Mouse (Mus musculus): ENCODE results near the gene Whrn. TPM values are rescaled to one million over a fixed set of nuclear protein-coding genes. Genes with fewer than 3 reads are reported as not detected.

Gene Whrn
- 43.9 and 54.7 TPM in 2 replicates for total RNA-seq (2021)
- long read RNA-seq, full-length matches to known transcripts = 4 of 20 reads
- long read RNA-seq, partial matches to known transcripts = 15 of 20 reads
- long read RNA-seq, other reads (novel, unspliced or antisense) = 1 of 20 reads

DNA sequence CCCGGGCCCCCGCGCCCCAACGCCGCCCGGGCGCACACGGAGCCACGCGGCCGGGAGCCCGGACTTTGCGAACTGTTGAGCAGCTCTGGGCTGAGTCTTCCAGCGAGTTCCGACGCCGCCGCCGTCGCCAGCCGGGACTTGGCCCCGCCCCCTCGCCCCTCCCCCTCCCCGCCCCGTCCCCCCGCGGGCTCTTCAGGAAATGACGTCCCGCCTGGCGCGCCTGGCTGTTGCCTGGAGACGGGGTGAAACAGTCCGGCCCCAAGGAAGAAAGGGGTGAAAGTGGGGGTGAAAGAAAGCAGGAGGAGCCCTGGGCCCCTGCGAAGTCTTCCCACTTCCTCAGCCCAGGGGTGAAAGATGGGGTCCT lies at the start of gene Whrn:
Gene Whrn (minus strand): TSS at position 77 of the 364 bp plus-strand sequence.
- DNase-seq = peak; percentile 87

DNA sequence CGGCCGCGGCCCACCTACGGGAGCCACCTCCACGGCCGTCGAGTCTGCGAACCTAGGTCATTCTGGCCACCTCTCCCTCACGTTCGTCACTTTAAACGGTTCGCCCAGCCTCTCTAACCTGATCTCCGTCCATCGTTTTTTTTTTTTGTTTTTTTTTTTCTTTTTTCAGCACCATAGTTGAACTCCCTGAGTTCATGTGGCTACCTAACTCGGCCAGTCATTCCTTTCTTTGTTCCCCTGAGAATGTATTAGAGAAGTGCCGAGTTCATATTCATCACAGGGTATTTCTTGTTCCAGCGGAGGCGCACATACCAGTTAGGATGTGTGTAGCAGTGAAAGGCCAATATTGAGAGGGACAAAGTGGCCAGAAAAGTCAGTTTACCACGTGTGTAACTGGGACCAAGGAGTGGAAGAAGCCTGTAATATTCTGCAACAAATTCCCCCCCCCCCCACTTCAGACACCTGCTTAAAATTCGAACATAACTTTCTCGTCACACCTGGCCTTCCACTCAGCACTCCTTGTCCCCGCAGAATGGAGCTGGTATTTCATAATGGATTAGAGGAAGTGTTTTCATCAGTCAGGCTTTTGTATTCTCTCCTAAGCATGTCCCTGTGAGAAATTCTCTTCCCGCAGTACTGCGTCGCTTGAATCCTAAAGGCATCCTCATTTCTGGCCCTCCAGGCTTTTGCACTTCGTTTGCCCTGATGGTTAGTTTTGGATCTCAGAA lies 49.6 kb upstream of the Whrn start:
- DNase-seq = no peak

DNA sequence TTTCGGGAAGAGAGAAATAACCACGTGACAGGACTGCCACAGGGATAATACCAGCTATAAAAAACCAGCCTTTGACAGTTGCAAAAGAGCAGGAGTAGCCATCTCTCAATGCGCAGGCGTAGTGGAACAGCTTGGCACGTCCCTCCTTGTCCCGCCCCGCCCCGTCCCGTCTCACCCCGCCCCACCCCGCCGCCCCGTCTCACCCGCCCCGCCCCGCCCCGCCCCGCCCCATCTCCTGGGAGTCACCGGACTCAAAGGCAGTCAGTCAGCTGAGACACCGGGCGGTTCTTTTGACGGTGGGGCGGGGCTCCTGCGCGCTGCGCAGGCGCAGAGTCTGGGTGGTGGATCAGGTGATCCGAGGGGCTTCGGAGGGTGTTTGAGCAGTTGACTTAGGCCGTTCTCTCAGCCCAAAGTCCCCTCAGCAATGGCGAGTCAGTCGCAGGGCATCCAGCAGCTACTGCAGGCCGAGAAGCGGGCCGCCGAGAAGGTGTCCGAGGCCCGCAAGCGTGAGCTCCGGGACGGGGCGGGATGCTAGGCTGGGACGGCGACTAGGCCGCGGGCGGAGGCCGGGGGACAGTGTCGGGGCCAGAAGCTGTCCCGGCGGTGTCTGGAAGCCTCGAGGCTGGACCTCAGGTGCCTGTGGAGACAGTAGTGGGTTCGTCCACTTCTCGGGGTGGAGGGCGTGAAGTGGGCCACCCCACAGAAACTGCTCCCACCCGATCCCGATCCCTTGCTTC lies 48.9 kb upstream of the Whrn start, which contains the start of gene Atp6v1g1:
Gene Atp6v1g1 (plus strand): TSS at position 279 of the 737 bp plus-strand sequence.
- DNase-seq = peak; percentile 97

DNA sequence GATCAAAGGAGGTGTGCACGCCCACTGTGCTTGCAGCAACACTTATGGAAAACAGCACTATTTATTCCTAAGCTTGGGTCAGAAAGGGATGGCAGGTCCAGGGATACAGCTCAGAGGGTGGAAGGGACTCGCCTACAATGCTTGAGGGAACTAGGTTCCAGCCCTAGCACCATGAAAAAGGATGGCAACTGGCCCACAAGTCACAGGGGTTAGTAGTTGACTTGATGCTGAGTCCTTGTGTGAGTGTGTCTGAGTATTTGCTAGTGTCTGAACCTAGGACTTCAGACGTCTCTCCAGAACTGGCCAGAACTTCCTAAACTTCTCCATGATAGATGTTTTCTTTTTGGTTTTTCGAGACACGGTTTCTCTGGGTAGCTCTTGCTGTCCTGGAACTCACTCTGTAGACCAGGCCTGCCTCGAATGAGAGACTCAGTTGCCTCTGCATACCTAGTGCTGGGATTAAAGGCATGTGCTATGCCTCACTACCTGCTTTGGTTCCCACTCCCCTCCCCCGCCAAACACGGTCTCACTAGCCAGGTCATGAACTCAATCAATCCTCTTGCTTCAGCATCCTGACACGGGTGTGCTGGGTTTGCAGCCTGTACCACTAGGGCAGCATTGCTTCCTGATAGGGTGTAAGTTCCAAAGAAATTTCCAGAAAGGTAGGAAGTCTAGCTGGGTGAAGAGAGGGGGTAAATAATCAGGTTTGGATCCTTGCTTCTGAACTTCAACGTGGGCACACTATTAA lies 48.1 kb upstream of the Whrn start:
- no peak for DNase-seq

DNA sequence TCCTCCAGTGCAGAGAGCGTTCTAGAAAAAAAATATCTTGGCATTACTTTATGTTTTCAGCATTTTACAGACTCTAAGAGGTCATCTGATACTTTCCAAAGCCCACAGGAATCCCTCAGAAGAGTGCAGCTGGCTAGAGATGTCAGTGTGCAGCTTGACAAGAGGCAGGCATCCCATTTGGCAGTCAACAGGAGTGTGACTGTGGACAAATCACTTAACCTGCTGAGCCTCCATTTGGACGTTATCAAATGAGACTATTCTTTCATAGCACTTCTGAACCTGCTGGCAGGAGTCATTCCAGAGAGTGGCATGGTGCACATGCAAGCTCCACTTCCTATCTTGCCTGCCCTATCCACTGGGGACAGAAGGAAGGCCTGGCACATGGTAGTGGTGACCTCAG lies 46.4 kb upstream of the Whrn start:
- no peak for DNase-seq

DNA sequence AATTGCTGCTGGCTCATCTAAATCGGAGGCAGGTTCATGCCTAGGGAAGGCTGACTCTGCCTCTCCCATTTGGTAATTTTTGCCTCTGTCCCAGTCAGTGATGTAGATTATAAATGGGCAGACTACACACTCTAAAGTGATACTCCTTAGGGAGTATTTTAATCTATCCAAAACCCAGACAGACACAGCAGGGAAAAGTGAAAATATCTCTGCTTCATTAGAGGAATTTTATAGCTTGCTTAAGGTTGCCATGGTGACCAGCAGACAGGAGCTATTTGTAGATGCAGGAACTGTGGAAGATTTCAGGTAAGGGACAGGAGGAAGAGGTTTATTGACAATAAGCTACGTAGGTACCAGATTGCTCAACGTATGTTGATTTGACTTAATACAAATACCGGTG lies 41.8 kb upstream of the Whrn start:
- DNase-seq = no peak

DNA sequence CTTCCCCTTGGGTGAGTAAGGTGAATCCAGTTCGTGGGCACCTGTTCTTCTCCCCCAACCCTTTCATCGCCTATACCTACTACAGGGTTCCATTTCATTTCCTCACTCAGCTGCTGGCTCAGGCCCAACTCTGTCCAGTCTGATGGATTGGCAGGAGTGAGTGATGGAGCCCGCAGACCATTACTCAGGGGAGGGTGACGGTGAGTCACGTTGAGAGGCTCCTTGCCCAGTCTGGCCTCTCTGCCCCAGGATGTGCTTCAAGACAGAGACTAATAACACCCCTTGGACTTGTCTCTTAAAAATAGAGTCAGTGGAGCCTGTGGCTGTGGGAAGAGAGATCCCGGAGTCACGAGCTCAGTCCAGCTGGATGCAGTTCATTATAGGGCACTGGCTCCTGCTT lies 34.6 kb upstream of the Whrn start:
- peak; percentile 63 for DNase-seq

DNA sequence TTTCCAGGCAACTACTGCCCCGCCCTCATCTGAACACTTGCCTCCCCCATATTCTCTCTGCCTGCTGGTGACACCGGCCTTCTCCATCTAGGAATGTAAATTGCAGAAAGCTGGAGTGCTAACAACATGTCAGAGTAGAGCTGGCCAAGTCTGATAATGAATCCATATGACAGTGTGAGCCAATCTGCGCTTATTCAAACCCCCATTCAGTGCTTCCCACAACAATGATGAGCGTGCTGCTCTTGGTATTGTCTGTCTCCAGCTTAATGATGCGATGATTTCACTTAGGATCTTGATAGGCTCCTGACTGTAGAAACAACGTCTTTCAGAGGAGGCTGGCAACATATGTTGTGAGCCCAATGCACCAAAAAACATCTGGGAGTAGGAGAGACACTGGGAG lies 33.2 kb upstream of the Whrn start:
- DNase-seq = no peak

DNA sequence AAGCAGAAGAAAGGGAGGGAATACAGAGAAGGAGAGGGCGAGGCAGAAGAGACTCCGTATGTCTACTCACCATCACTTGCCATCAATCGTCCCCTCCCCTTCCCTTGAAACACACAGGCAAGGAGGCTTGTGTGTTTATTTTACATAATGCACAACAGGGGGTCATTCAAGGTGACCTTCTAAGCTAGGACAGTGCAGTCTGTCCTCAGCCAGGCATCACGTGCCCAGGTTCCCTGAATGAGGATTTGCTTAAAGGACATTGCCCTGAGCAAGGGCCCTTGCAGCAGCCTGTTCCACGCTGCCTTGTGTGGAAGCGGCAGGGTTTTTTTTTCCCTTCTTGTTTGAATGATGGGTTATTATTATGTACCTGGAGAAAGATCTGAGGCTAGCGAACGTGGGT lies 29.7 kb upstream of the Whrn start:
- DNase-seq = no peak

DNA sequence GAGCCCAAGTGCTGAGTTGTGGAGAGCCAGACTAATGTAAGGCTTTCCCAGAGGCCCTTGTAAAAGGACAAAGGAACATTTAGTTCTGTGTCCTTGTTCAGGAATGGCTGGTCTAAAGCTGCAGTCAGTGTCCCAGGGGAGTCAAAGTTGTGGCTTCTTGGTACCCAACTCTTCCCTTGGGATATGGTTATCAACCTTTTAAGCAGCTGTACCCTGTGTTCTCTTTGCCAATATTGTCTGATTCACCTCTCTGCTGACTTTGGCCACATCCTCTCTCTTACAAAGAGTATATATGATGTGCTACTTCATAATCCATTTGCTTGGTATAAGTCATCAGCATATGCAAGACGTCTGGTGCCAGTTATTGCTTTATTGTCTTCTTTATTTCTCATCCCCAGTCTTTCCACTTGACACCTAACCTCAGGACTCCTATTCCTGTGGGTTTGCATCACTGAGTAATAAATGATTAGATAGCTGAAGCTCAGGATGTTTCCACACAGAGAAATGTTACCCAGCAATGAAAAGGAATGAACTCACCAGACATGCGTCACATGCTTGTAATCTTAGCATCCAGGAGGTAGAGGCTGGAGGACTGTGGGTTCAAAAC lies 26.1 kb upstream of the Whrn start:
- no peak for DNase-seq

DNA sequence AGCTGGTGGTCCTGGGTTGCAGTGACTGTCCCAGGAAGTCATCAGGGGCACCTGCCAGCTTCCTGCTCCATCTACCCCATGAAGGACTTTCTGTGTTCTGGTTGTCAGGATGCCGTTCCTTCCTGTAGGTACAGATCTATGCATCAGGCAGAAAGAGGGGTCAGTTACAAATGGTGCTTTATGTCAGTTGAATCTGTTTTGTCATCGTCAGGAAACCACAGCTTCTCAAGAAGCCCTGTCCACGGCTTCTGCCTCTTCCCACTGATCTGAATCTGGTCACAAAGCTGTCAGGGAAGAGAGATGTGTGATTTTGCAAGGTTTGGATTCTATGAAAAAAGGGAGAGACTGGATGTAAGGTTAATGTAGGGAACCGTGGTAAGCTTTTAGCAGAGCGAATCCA lies 19.2 kb upstream of the Whrn start:
- no peak for DNase-seq

DNA sequence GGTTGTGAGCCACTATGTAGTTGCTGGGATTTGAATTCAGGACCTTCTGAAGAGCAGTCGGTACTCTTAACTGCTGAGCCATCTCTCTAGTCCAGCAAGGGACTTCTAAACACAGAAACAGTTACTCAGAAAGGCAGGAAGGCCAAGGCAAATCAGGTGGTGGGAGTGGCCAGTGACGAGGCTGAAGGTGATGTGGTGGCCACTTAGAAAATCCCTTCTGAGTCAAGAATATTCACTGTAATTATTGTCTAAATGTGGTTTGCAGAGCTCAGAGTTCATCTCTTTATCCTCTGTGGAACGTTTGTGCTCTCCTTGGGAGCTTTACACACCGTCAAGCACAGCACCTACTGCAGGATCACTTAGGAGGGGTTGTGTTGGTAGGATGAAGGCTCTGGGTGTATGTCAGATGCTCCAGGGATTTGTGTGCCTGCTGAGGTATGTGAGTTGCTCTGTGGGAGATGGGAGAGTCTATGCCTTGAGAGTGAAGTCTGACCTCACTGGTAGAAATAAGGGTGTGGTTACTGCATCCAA lies 18.7 kb upstream of the Whrn start:
- DNase-seq = no peak

DNA sequence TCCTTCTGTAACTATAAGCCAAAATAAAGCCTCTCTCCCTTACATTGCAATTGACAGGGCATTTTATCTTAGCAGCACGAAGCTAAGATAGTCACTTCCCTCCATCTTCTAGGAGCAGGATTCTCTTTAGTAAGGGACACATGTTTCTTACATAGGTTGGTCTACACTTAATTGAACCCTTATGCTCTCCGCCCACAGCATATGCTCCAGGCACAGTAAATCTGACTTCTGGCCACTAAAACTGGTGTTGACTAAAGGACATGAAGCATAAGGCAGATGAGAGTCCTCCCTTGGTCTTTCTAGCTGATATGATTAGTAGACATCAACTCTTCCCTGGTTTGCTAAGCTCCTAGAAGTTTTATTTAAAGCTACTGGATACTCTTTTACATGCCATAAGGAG lies 17.1 kb upstream of the Whrn start:
- DNase-seq = no peak

DNA sequence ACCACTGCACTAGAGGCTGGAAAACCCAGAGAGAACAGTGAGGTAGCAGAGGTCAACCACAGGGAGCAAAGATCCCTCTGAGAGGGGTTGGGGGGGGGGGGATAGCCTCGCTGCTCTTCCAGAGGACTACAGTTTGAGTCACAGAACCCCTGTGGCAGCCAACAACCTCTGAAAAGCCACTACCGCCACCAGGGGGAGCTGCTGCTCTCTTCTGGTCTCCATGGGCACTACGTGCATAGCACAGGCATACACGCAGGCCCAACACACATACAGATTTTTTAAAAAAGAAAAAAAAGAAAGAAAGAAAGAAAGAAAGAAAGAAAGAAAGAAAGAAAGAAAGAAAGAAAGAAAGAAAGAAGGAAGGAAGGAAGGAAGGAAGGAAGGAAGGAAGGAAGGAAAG lies 12.4 kb upstream of the Whrn start:
- peak; percentile 90 for DNase-seq

DNA sequence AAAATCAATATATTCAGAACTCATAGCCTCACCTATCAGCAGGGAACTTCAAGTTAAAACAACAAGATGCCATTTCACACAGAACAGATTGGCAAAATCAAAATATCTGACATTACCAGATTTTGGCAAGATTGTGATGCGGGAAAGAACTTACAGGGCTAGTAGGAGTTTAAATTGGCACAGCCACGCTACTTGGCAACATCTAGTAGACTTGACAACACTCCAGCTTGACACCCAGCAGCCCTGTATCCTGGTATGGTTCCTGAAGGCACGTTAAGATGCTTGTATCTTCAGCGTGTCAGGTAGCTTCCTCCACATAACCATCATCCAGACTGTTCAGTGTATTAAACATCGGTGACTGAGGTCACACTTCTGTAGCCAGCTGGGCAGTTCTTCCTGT lies 11.7 kb upstream of the Whrn start:
- no peak for DNase-seq

DNA sequence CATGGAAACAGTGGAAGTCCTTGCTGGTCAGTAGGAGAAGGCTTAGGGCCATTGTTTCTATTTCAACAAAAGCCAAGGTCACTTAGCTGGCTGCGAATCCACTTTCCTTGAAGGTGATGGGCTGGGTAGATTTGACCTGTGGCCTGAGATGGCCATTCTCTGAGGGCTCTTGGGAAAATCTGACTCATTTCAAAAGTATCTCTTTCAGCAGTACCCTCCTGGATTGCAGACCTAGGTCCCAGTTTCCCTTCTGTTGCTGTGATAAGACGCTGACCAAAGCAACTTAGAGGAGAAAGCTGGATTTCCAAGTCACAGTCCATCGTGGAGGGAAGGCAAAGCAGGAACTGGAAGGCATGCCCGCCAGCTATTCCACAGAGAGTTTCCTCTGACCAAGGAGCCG lies 8.2 kb upstream of the Whrn start:
- no peak for DNase-seq

DNA sequence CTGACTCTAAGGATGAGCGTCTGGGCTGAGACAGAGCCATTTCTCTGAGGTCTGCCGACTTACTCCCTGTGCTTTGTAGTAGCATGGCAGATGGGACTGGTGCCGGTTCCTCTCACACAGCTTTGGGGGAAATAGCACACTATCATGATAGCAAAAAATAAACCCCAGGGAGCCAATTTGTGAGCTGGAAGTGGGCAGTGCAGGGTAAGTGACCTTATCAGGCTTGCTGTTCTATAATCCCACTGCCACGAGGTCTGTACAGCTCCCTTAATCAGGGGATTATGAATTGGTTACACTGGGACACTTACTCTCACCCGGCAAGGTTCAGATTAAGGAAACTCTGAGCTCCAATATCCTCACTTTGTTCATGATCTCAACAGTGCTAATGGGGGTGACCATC lies 5.3 kb upstream of the Whrn start:
- DNase-seq = no peak

DNA sequence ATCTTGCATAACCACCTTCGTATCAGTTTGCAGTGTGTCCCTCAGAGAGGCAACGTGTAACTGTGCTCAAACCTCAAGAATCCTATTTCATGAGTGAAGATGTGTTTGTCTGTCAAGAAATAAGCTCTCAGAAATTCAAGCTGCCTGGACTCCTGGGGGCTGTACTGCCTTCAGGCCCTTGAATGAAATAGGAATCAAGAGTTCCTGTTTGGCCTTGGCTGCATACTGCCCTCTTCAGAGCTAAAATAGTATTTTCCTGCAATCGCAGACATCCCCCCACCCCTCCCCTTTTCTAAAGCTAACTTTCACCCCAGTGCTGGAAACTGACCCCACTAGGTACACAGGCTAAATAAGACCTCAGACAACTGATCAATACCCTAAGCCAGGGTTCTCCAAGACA lies 2.6 kb upstream of the Whrn start:
- no peak for DNase-seq

DNA sequence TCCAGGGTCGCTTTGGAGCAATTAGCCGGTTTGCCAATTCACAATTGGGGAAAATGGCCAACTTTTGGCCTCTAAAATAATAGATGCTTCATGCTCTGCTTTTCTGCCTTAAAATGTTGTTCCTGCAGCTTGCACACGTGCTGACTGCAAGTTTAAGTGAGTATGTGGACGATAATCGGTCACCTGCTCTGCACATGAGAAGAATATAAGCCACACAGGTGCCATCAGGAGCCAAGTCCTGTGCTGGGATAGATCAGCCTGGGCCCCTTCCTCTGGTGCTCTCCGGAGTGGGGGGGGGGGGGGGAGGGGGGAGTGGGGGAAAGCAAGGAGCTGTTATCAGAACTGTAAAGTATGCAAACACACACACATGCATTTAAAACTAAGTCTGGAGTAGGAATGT lies 521 bp upstream of the Whrn start:
- no peak for DNase-seq

DNA sequence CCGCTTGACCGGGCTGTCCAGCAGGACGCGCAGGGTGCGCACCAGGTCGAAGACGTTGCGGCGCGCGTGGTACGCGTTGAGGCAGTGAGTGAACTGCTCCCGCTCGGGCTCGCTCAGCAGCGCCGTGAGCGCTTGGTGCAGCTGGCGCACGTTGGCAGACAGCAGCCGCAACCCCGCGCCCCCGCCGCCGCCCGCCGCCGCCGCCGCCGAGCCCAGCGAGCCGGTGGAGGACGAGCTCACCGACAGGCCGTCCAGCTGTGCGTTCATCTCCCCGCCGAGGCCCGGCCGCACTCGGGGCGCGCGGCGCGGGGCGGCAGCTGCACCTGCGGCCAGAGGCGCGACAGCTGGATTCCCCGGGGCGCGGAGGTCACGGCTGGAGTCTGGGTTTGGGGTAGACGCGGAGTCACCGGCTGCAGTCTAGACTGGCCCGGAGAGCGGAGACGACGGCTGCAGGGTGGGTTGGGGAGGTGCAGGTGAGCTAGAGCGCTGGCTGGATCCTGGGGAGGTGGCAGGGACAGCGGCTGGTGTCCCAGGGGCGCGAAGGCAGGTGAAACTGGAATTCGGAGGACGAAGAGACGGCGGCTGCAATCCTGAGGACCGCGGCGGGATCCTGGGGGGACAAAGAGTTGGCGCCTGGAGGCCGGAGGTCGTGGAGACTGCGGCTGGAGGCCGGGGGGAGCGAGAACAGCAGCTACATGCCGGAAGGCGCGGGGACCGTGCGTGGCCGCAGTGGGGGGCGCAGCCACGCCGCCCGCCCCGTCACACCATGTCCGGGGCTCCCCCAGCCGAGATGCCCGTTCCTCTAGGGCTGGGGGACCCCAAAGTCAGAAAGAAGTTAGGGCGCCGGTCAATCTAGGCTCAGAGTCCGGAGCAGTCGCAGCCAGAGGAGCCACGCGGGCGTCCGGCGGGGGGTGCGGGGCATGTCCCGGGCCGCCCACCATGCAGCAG lies 550 bp downstream of the Whrn start:
- DNase-seq = peak; percentile 70

DNA sequence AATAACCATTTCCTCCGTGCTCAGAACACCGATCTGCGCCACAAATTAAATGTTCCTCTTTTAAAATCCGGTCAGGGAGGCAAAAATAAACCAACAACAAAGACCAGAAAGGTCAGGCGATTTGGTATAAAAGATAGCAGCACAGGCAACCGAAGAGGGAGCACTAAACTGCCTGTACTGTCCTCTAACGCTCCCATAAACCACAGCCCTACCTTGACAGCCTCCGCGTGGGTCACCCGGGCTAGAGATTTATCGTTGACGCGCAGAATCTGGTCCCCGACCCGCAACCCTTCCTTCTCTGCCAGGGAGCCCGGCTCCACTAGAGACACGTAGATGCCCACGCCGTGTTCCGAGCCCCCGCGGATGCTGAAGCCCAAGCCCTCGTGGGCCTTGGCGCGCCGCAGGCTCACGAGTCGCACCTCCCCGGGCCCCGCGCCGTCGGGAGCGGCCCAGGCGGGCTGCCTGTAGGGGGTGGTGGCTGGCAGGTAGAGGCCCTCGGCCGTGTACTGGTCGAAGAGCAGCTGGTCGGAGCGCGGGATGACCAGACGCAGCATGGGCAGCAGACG lies 1.3 kb downstream of the Whrn start:
- DNase-seq = no peak
